Mouse (Mus musculus) hindbrain, embryonic 15.5 days (tissue): ENCODE results near the gene Hps4. TPM values are rescaled to one million over a fixed set of nuclear protein-coding genes. Genes with fewer than 3 reads are reported as not detected.
"Not testable (repeated sequence)": the region's sequence is repeated elsewhere in the genome, so short reads cannot be mapped to it uniquely, and the experiment has no call there.

ENCODE experiments used
- ATAC-seq: fragments of 200-750 bp; cut with Nextera tagmentation; 2 replicates; pipeline ENCODE4 v1.8.0; 2017; ENCODE audit warnings: low read depth, moderate number of reproducible peaks, moderate TSS enrichment; ENCODE audit not compliant: low FRiP score
- H3K27ac ChIP-seq: fragments of 300-500 bp; sonication (generic); replicated peaks from 2 replicates; pipeline ENCODE4 v1.5.1; 2015; ENCODE audit warnings: mild to moderate bottlenecking, inconsistent platforms
- H3K27me3 ChIP-seq: fragments of 300-500 bp; sonication (generic); 2 replicates; pipeline ENCODE4 v1.6.1; 2015; ENCODE audit warnings: control low read depth, inconsistent platforms
- H3K36me3 ChIP-seq: fragments of 300-500 bp; sonication (generic); 2 replicates; pipeline ENCODE4 v1.6.1; 2015; ENCODE audit warnings: control low read depth, inconsistent platforms
- H3K4me1 ChIP-seq: fragments of 300-500 bp; sonication (generic); replicated peaks from 2 replicates; pipeline ENCODE4 v1.6.1; 2015; ENCODE audit warnings: control low read depth, inconsistent platforms
- H3K4me2 ChIP-seq: fragments of 300-500 bp; sonication (generic); 2 replicates; pipeline ENCODE4 v1.6.1; 2015; ENCODE audit warnings: moderate library complexity, mild to moderate bottlenecking, inconsistent platforms
- H3K4me3 ChIP-seq: fragments of 300-500 bp; sonication (generic); 2 replicates; pipeline ENCODE4 v1.5.1; 2015; ENCODE audit warnings: mild to moderate bottlenecking, inconsistent platforms
- H3K9ac ChIP-seq: fragments of 300-500 bp; sonication (generic); 2 replicates; pipeline ENCODE4 v1.6.1; 2015; ENCODE audit warnings: inconsistent platforms
- H3K9me3 ChIP-seq: fragments of 300-500 bp; sonication (generic); 2 replicates; pipeline ENCODE4 v1.6.1; 2016; ENCODE audit warnings: control low read depth, inconsistent platforms
- WGBS: fragments of 180-500 bp; shearing (Covaris S2); methylation state at CpG from one replicate; pipeline ENCODE4 v1.1.7; 2015; 5-methylcytosine and 5-hydroxymethylcytosine counted together
- polyA plus RNA-seq: library from polyadenylated mRNA; unstranded; fragments of >200 nt; fragmentation: Nextera tagmentation; extraction: Ambion mirVana; gene quantifications from 2 replicates; pipeline ENCODE4 v1.2.1, GENCODE M21; 2015

Gene Hps4
- polyA plus RNA-seq, 1 experiment from 2014 or later, result 42.0 TPM

GRCm38 (mm10) chr5:112301694-112302093, 41.2 kb upstream of the Hps4 start:
- WGBS, result 87% methylated on average over 4 of the region's 4 CpGs
- H3K4me1 ChIP-seq, result peaks cover 10% of the 10 kb centered on the region; the same call in 1 of the 2 replicates
- no peak overlapping the region for H3K9ac ChIP-seq
- no peak overlapping the region for H3K4me3 ChIP-seq
- no peak overlapping the region for H3K27ac ChIP-seq
- no peaks in the 10 kb centered on the region for H3K9me3 ChIP-seq
- no peak for ATAC-seq
- no peaks in the 10 kb centered on the region for H3K36me3 ChIP-seq
- no peak overlapping the region for H3K4me2 ChIP-seq
- no peaks in the 10 kb centered on the region for H3K27me3 ChIP-seq

- Histone ChIP-seq H3K9ac (no peak overlapping the region), H3K27ac (no peak overlapping the region), H3K36me3 (no peaks in the 10 kb centered on the region), H3K27me3 (no peaks in the 10 kb centered on the region), H3K4me3 (no peak overlapping the region), H3K9me3 (no peaks in the 10 kb centered on the region), H3K4me1 (0 out of 2 replicates have a peak, but pooled peaks cover 3% of the 10 kb centered on the region), H3K4me2 (no peak overlapping the region)
- 92% methylated on average over 5 of the region's 5 CpGs for WGBS
- ATAC-seq, result no peak
These were observed 40.6 kb upstream of the Hps4 start for GRCm38 (mm10) chr5:112302310-112302709.

GRCm38 (mm10) chr5:112305842-112306241, 37.0 kb upstream of the Hps4 start:
- ATAC-seq, result no peak
- H3K27ac ChIP-seq, result no peak overlapping the region
- no peak overlapping the region for H3K9ac ChIP-seq

GRCm38 (mm10) chr5:112313222-112313885, 29.5 kb upstream of the Hps4 start:
- Histone ChIP-seq H3K4me3 (no peak overlapping the region), H3K4me2 (no peak overlapping the region), H3K36me3 (peaks cover 20% of the 10 kb centered on the region), H3K27ac (no peak overlapping the region), H3K9ac (0 out of 2 replicates have a peak overlapping the region, but pooled peaks have one; percentile 22), H3K9me3 (no peaks in the 10 kb centered on the region), H3K27me3 (no peaks in the 10 kb centered on the region), H3K4me1 (no peaks in the 10 kb centered on the region)
- ATAC-seq, result peak; percentile 54; the same call in 1 of the 2 replicates
- WGBS, result 63% methylated on average over 11 of the region's 11 CpGs

More at GRCm38 (mm10) chr5:112305842-112306241, 37.0 kb upstream of the Hps4 start:
- WGBS, result 65% methylated on average over 5 of the region's 5 CpGs
- Histone ChIP-seq H3K27me3 (no peaks in the 10 kb centered on the region), H3K36me3 (peaks cover 18% of the 10 kb centered on the region; the same call in 1 of the 2 replicates), H3K4me2 (no peak overlapping the region), H3K9me3 (no peaks in the 10 kb centered on the region), H3K4me3 (no peak overlapping the region), H3K4me1 (0 out of 2 replicates have a peak, but pooled peaks cover 3% of the 10 kb centered on the region)

- no peak overlapping the region for H3K27ac ChIP-seq
These were observed 26.4 kb upstream of the Hps4 start for GRCm38 (mm10) chr5:112316468-112316867.

GRCm38 (mm10) chr5:112317328-112317727, 25.6 kb upstream of the Hps4 start:
- Histone ChIP-seq H3K4me1 (no peaks in the 10 kb centered on the region), H3K9ac (no peak overlapping the region), H3K9me3 (no peaks in the 10 kb centered on the region), H3K4me3 (no peak overlapping the region), H3K27ac (no peak overlapping the region), H3K4me2 (no peak overlapping the region), H3K36me3 (peaks cover 7% of the 10 kb centered on the region; the same call in 1 of the 2 replicates), H3K27me3 (no peaks in the 10 kb centered on the region)
- 58% methylated on average over 5 of the region's 5 CpGs for WGBS
- no peak for ATAC-seq

More at GRCm38 (mm10) chr5:112316468-112316867, 26.4 kb upstream of the Hps4 start:
- Histone ChIP-seq H3K27me3 (no peaks in the 10 kb centered on the region), H3K9ac (no peak overlapping the region), H3K4me2 (no peak overlapping the region), H3K36me3 (peaks cover 7% of the 10 kb centered on the region; the same call in 1 of the 2 replicates), H3K4me1 (no peaks in the 10 kb centered on the region), H3K4me3 (no peak overlapping the region), H3K9me3 (no peaks in the 10 kb centered on the region)
- no peak for ATAC-seq
- WGBS, result 77% methylated on average over 5 of the region's 5 CpGs

- not testable (repeated sequence) for H3K4me1 ChIP-seq, H3K4me2 ChIP-seq, H3K9ac ChIP-seq, ATAC-seq, H3K9me3 ChIP-seq, H3K4me3 ChIP-seq, H3K36me3 ChIP-seq, H3K27ac ChIP-seq, H3K27me3 ChIP-seq
- WGBS, result 52% methylated on average over 2 of the region's 2 CpGs
These were observed 23.5 kb upstream of the Hps4 start for GRCm38 (mm10) chr5:112319343-112319742.

- WGBS, result 80% methylated on average over 5 of the region's 5 CpGs
These were observed 22.5 kb upstream of the Hps4 start for GRCm38 (mm10) chr5:112320379-112320778.

GRCm38 (mm10) chr5:112320936-112321335, 21.9 kb upstream of the Hps4 start:
- H3K36me3 ChIP-seq, result no peaks in the 10 kb centered on the region
- no peaks in the 10 kb centered on the region for H3K27me3 ChIP-seq
- H3K4me3 ChIP-seq, result no peak overlapping the region
- no peak for ATAC-seq
- H3K4me1 ChIP-seq, result peaks cover 9% of the 10 kb centered on the region
- no peak overlapping the region for H3K4me2 ChIP-seq
- H3K9ac ChIP-seq, result no peak overlapping the region
- H3K27ac ChIP-seq, result no peak overlapping the region
- 76% methylated on average over 6 of the region's 6 CpGs for whole genome bisulfite sequencing
- no peaks in the 10 kb centered on the region for H3K9me3 ChIP-seq

More at GRCm38 (mm10) chr5:112320379-112320778, 22.5 kb upstream of the Hps4 start:
- H3K27ac ChIP-seq, result no peak overlapping the region
- peaks cover 5% of the 10 kb centered on the region for H3K4me1 ChIP-seq
- no peaks in the 10 kb centered on the region for H3K27me3 ChIP-seq
- H3K36me3 ChIP-seq, result peaks cover 1% of the 10 kb centered on the region; the same call in 1 of the 2 replicates
- no peaks in the 10 kb centered on the region for H3K9me3 ChIP-seq
- no peak overlapping the region for H3K4me3 ChIP-seq
- no peak overlapping the region for H3K4me2 ChIP-seq
- no peak overlapping the region for H3K9ac ChIP-seq
- no peak for ATAC-seq

GRCm38 (mm10) chr5:112321376-112321775, 21.5 kb upstream of the Hps4 start:
- no peaks in the 10 kb centered on the region for H3K9me3 ChIP-seq
- no peak for ATAC-seq
- no peak overlapping the region for H3K9ac ChIP-seq
- H3K4me3 ChIP-seq, result no peak overlapping the region
- no peaks in the 10 kb centered on the region for H3K36me3 ChIP-seq
- peaks cover 9% of the 10 kb centered on the region for H3K4me1 ChIP-seq
- no peaks in the 10 kb centered on the region for H3K27me3 ChIP-seq
- 83% methylated on average over 4 of the region's 4 CpGs for WGBS
- H3K4me2 ChIP-seq, result no peak overlapping the region
- no peak overlapping the region for H3K27ac ChIP-seq

GRCm38 (mm10) chr5:112323246-112323645, 19.6 kb upstream of the Hps4 start:
- no peak for ATAC-seq
- Histone ChIP-seq H3K4me1 (peaks cover 26% of the 10 kb centered on the region), H3K4me2 (no peak overlapping the region), H3K27me3 (no peaks in the 10 kb centered on the region), H3K9ac (no peak overlapping the region), H3K4me3 (no peak overlapping the region), H3K27ac (no peak overlapping the region), H3K36me3 (peaks cover 4% of the 10 kb centered on the region; the same call in 1 of the 2 replicates), H3K9me3 (no peaks in the 10 kb centered on the region)
- 88% methylated on average over 6 of the region's 6 CpGs for WGBS

GRCm38 (mm10) chr5:112324637-112325545, 18.0 kb upstream of the Hps4 start:
- Histone ChIP-seq H3K27ac (no peak overlapping the region), H3K27me3 (no peaks in the 10 kb centered on the region), H3K4me3 (no peak overlapping the region; the same call in 1 of the 2 replicates), H3K4me1 (peaks cover 27% of the 10 kb centered on the region), H3K9me3 (no peaks in the 10 kb centered on the region), H3K9ac (no peak overlapping the region), H3K4me2 (peak overlapping the region; percentile 75), H3K36me3 (peaks cover 18% of the 10 kb centered on the region)
- 37% methylated on average over 24 of the region's 24 CpGs for WGBS
- ATAC-seq, result no peak
